Mouse (Mus musculus): Measurements from ENCODE around the gene Med16. TPM values are rescaled to one million over a fixed set of nuclear protein-coding genes. Genes with fewer than 3 reads are reported as not detected.
A peak's percentile ranks its signal among the peaks of the same experiment; 100 is the strongest.

The Med16 gene
- total and polyA plus RNA-seq, 3 experiments: 10.2 to 22.8 (median 12.1) TPM

GRCm38 (mm10) chr10:79924998-79925784 is 16.5 kb upstream of the Med16 start (continued):
- TF ChIP-seq PAX5 (IDR thresholded peaks at IDR 0.05; ENCODE audit: low read length): no peak
- TF ChIP-seq CTCF (conservative IDR thresholded peaks at IDR 0.05 in 1 of 2, IDR thresholded peaks at IDR 0.05 in 1 of 2; ENCODE audit: low read depth in 2 of 2, low read length in 2 of 2): peak; percentile 94 to 100
- TF ChIP-seq SMC3 (IDR thresholded peaks at IDR 0.05; ENCODE audit: low read depth, low read length): peak; percentile 100
- peak; percentile 52; the same call in 1 of the 2 replicates for TF ChIP-seq MXI1 (IDR thresholded peaks at IDR 0.05; ENCODE audit: low read depth, low read length)
- TF ChIP-seq ETS1 (conservative IDR thresholded peaks at IDR 0.05; ENCODE audit: low read depth, low read length): peak; percentile 56; the same call in 1 of the 2 replicates
- no peak for TF ChIP-seq KAT2A (IDR thresholded peaks at IDR 0.05; ENCODE audit: insufficient replicate concordance, low read length)
- TF ChIP-seq NELFE (IDR thresholded peaks at IDR 0.05; ENCODE audit: low read depth, low read length): peak; percentile 79
- peak; percentile 94 for TF ChIP-seq SIN3A (IDR thresholded peaks at IDR 0.05; ENCODE audit: low read length)
- 0 out of 2 replicates have a peak, but pooled peaks have one; percentile 49 for TF ChIP-seq E2F4 (IDR thresholded peaks at IDR 0.05; ENCODE audit: insufficient replicate concordance, low read depth, low read length)
- TF ChIP-seq HCFC1 (IDR thresholded peaks at IDR 0.05; ENCODE audit: low read depth, low read length): peak; percentile 52

GRCm38 (mm10) chr10:79921572-79921971 is 12.8 kb upstream of the Med16 start:
- H3K27ac ChIP-seq (ENCODE audit: insufficient read depth, low read depth): no peak overlapping the region
- H3K79me2 ChIP-seq (replicated peaks; ENCODE audit: control insufficient read depth, extremely low read depth, insufficient read depth, poor library complexity, severe bottlenecking): no peaks in the 10 kb centered on the region
- TF ChIP-seq ZKSCAN1 (IDR thresholded peaks at IDR 0.05; ENCODE audit: borderline replicate concordance, low read depth, low read length) (no peak), ELF1 (IDR thresholded peaks at IDR 0.05; ENCODE audit: low read depth, low read length) (no peak), ETS1 (conservative IDR thresholded peaks at IDR 0.05; ENCODE audit: low read depth, low read length) (no peak), USF1 (IDR thresholded peaks at IDR 0.05; ENCODE audit: low read depth, low read length) (no peak), POLR2A (IDR thresholded peaks at IDR 0.05; ENCODE audit: low read depth, low read length) (no peak), MYC (IDR thresholded peaks at IDR 0.05; ENCODE audit: low read depth, low read length) (no peak), ZC3H11A (IDR thresholded peaks at IDR 0.05; ENCODE audit: low read depth, low read length) (no peak)
- in situ Hi-C loops (cut with MboI; ENCODE audit: low pct_ligation_motif_present, low pct_unique_long_range_greater_than_20kb, low sequenced_read_pairs) (loop anchor here (5.0 kb wide), 1 partner anchor 89 kb away; no protein-coding TSS in a partner anchor), dilution Hi-C loops (cut with MboI; ENCODE audit: extremely low pct_ligation_motif_present, extremely low pct_unique_long_range_greater_than_20kb, low sequenced_read_pairs) (no loop called here)
- no peak overlapping the region for H3K4me3 ChIP-seq (replicated peaks in 1 of 3; ENCODE audit: low read depth in 2 of 3, low read length in 2 of 3, poor library complexity in 1 of 3)
- H3K4me1 ChIP-seq (ENCODE audit: control insufficient read depth in 1 of 2, insufficient read depth in 2 of 2): peaks cover 2 to 33% of the 10 kb centered on the region in 2 experiments; a peak in 2 of 4 replicates
- DNase-seq (ENCODE audit: extremely low read depth): no peak
- H3K4me2 ChIP-seq (ENCODE audit: insufficient read depth, low read depth, poor library complexity, severe bottlenecking): no peak overlapping the region
- no peaks in the 10 kb centered on the region for H3K36me3 ChIP-seq (replicated peaks in 1 of 2; ENCODE audit: control insufficient read depth in 1 of 2, insufficient read depth in 1 of 2, low read length in 1 of 2)
- no peak overlapping the region for H3K9ac ChIP-seq (ENCODE audit: insufficient read depth, low read depth)
- H3K27me3 ChIP-seq (replicated peaks): no peaks in the 10 kb centered on the region
- peaks cover 4% of the 10 kb centered on the region for H3K9me3 ChIP-seq (replicated peaks; ENCODE audit: low read length)

- no peak within 1 kb of the TSS for H3K9ac ChIP-seq (ENCODE audit: insufficient read depth, low read depth)
- no peak within 1 kb of the TSS for H3K4me2 ChIP-seq (ENCODE audit: insufficient read depth, low read depth, poor library complexity, severe bottlenecking)
- in situ Hi-C loops (cut with MboI; ENCODE audit: low pct_ligation_motif_present, low pct_unique_long_range_greater_than_20kb, low sequenced_read_pairs) (loop anchor here (5.0 kb wide), 1 partner anchor 89 kb away; no protein-coding TSS in a partner anchor), dilution Hi-C loops (cut with MboI; ENCODE audit: extremely low pct_ligation_motif_present, extremely low pct_unique_long_range_greater_than_20kb, low sequenced_read_pairs) (no loop called here)
- H3K79me2 ChIP-seq (replicated peaks; ENCODE audit: control insufficient read depth, extremely low read depth, insufficient read depth, poor library complexity, severe bottlenecking): no peaks in the 10 kb centered on the region; the same call in 1 of the 2 replicates
- peaks cover 3 to 32% of the 10 kb centered on the region in 2 experiments for H3K4me1 ChIP-seq (ENCODE audit: control insufficient read depth in 1 of 2, insufficient read depth in 2 of 2)
- no peak within 1 kb of the TSS for H3K4me3 ChIP-seq (replicated peaks in 1 of 3; ENCODE audit: low read depth in 2 of 3, low read length in 2 of 3, poor library complexity in 1 of 3)
- H3K9me3 ChIP-seq (replicated peaks; ENCODE audit: low read length): peaks cover 4% of the 10 kb centered on the region
- no peaks in the 10 kb centered on the region for H3K36me3 ChIP-seq (replicated peaks in 1 of 2; ENCODE audit: control insufficient read depth in 1 of 2, insufficient read depth in 1 of 2, low read length in 1 of 2)
- no peak for TF ChIP-seq SIN3A (IDR thresholded peaks at IDR 0.05; ENCODE audit: low read length)
- no peak for TF ChIP-seq USF2 (conservative IDR thresholded peaks at IDR 0.05; ENCODE audit: low read depth, low read length)
- TF ChIP-seq ETS1 (conservative IDR thresholded peaks at IDR 0.05; ENCODE audit: low read depth, low read length): no peak
- no peak for TF ChIP-seq MAX (IDR thresholded peaks at IDR 0.05; ENCODE audit: low read length)
- TF ChIP-seq ZMIZ1 (IDR thresholded peaks at IDR 0.05; ENCODE audit: low read depth, low read length): no peak
- no peak for TF ChIP-seq ZNF384 (IDR thresholded peaks at IDR 0.05; ENCODE audit: low read depth, low read length)
- no peak for TF ChIP-seq E2F4 (IDR thresholded peaks at IDR 0.05; ENCODE audit: insufficient replicate concordance, low read depth, low read length)
- TF ChIP-seq MAZ (IDR thresholded peaks at IDR 0.05; ENCODE audit: low read depth, low read length): no peak
- no peak for TF ChIP-seq ZC3H11A (IDR thresholded peaks at IDR 0.05; ENCODE audit: low read depth, low read length)
- H3K27ac ChIP-seq (ENCODE audit: insufficient read depth, low read depth): no peak within 1 kb of the TSS
- DNase-seq (ENCODE audit: extremely low read depth): no peak
- H3K27me3 ChIP-seq (replicated peaks): no peaks in the 10 kb centered on the region
Observed at GRCm38 (mm10) chr10:79920958-79921535, 12.3 kb upstream of the Med16 start, which contains the start of gene R3hdm4. TSS of gene R3hdm4 (minus strand) at chr10:79921208.
